Mouse (Mus musculus): ENCODE measurements at regions not wholly inside any gene's neighbourhood (a gene's known extent, or its start where the extent isn't known, plus 50 kb on each side); places are given as distances from the start of the nearest gene placed in this dataset.

- no peak for DNase-seq
Observed at GRCm38 (mm10) chr9:83326437-83327086, 114.4 kb downstream of the Lca5 start.

- no peak for DNase-seq
Observed at GRCm38 (mm10) chr9:83325910-83326309, 115.0 kb downstream of the Lca5 start.

- no peak for DNase-seq
Observed at GRCm38 (mm10) chr9:83324336-83324735, 116.6 kb downstream of the Lca5 start.

- DNase-seq, result no peak
Observed at GRCm38 (mm10) chr9:83322991-83323583, 117.8 kb downstream of the Lca5 start.

GRCm38 (mm10) chr9:83321793-83322192 lies 119.1 kb downstream of the Lca5 start:
- no peak for DNase-seq

- no peak for DNase-seq
Observed at GRCm38 (mm10) chr9:83320834-83321233, 120.1 kb downstream of the Lca5 start.

- DNase-seq, result no peak
Observed at GRCm38 (mm10) chr9:83316818-83317162, 124.1 kb downstream of the Lca5 start.

- no peak for DNase-seq
Observed at GRCm38 (mm10) chr9:83315941-83316817, 124.7 kb downstream of the Lca5 start.

GRCm38 (mm10) chr9:83308771-83309170 lies 132.2 kb downstream of the Lca5 start:
- no peak for DNase-seq

- DNase-seq, result no peak
Observed at GRCm38 (mm10) chr9:83308092-83308491, 132.8 kb downstream of the Lca5 start.

- no peak for DNase-seq
Observed at GRCm38 (mm10) chr9:83307349-83307938, 133.5 kb downstream of the Lca5 start.

GRCm38 (mm10) chr9:83304925-83305324 lies 136.0 kb downstream of the Lca5 start:
- no peak for DNase-seq

- DNase-seq, result no peak
Observed at GRCm38 (mm10) chr9:83300500-83300899, 140.4 kb downstream of the Lca5 start.

GRCm38 (mm10) chr9:83300044-83300443 lies 140.9 kb downstream of the Lca5 start:
- no peak for DNase-seq

- DNase-seq, result no peak
Observed at GRCm38 (mm10) chr9:83299623-83300022, 141.3 kb downstream of the Lca5 start.

GRCm38 (mm10) chr9:83295453-83295852 lies 145.5 kb downstream of the Lca5 start:
- DNase-seq, result no peak

- DNase-seq, result no peak
Observed at GRCm38 (mm10) chr9:83294441-83294840, 146.5 kb downstream of the Lca5 start.

- no peak for DNase-seq
Observed at GRCm38 (mm10) chr9:83284097-83284496, 137.6 kb upstream of the Hmgn3 start.

- DNase-seq, result no peak
Observed at GRCm38 (mm10) chr9:83283662-83284061, 137.2 kb upstream of the Hmgn3 start.

- DNase-seq, result no peak
Observed at GRCm38 (mm10) chr9:83283249-83283648, 136.8 kb upstream of the Hmgn3 start.

- DNase-seq, result no peak
Observed at GRCm38 (mm10) chr9:83277791-83278190, 131.3 kb upstream of the Hmgn3 start.

- DNase-seq, result no peak
Observed at GRCm38 (mm10) chr9:83277356-83277755, 130.9 kb upstream of the Hmgn3 start.

GRCm38 (mm10) chr9:83276291-83276690 lies 129.8 kb upstream of the Hmgn3 start:
- no peak for DNase-seq
